24 mouse cellular contexts compared by ENCODE assay signal in genomic region chr4:123078231-123078630, GRCm38 (mm10). TPM values are rescaled to one million over a fixed set of nuclear protein-coding genes. Genes with fewer than 3 reads are reported as not detected.
DNase-seq lines count a peak whose midpoint lies in the region; ATAC-seq and TF ChIP-seq lines count a peak whose summit lies in the region.
"Had no signal": no experiment of that assay in that cellular context is flagged by ENCODE, and none has a peak within 500 bp of the region (broad histone marks: within the 10 kb centered on the region; RNA-seq: fewer than 3 reads in every experiment).

No protein-coding gene starts in this region.

- ATAC-seq in erythroid progenitor cell, adult 5-6 weeks (replicated peaks; ENCODE audit: low FRiP score, poor library complexity, severe bottlenecking) = peak; percentile 54
- peak; percentile 49 for ATAC-seq in liver, postnatal 0 days
- ATAC-seq in neural tube, embryonic 15.5 days (ENCODE audit: low FRiP score) = no peak
- ATAC-seq in midbrain, embryonic 16.5 days = no peak
- ATAC-seq in heart, embryonic 11.5 days (replicated peaks; ENCODE audit: insufficient number of reproducible peaks, low FRiP score, low TSS enrichment) = no peak
- ATAC-seq: forebrain, embryonic 14.5 days; hindbrain, postnatal 0 days had no signal

- WGBS in liver, postnatal 0 days (ENCODE audit: insufficient replicate concordance) = 41% methylated on average over 4 of the region's 4 CpGs
- 95% methylated on average over 4 of the region's 4 CpGs for WGBS in neural tube, embryonic 15.5 days
- 85% methylated on average over 4 of the region's 4 CpGs for WGBS in midbrain, embryonic 16.5 days
- WGBS in heart, embryonic 11.5 days (ENCODE audit: insufficient replicate concordance) = 63% methylated on average over 4 of the region's 4 CpGs

- H3K4me2 ChIP-seq in liver, postnatal 0 days (ENCODE audit: low read depth, low read length) = no peak overlapping the region
- H3K4me2 ChIP-seq in neural tube, embryonic 15.5 days = no peak overlapping the region
- H3K4me2 ChIP-seq in midbrain, embryonic 16.5 days (ENCODE audit: low read length) = no peak overlapping the region
- H3K4me2 ChIP-seq in heart, embryonic 11.5 days = no peak overlapping the region
- H3K4me2 ChIP-seq: embryonic facial prominence, embryonic 13.5 days; heart, embryonic 15.5 days; hindbrain, embryonic 13.5 days had no signal

- H3K9me3 ChIP-seq in liver, postnatal 0 days (ENCODE audit: low read length) = no peaks in the 10 kb centered on the region
- H3K9me3 ChIP-seq in neural tube, embryonic 15.5 days (replicated peaks) = no peaks in the 10 kb centered on the region
- H3K9me3 ChIP-seq in midbrain, embryonic 16.5 days (replicated peaks; ENCODE audit: control insufficient read depth, low read length, poor library complexity, severe bottlenecking) = no peaks in the 10 kb centered on the region
- no peaks in the 10 kb centered on the region for H3K9me3 ChIP-seq in heart, embryonic 11.5 days (replicated peaks; ENCODE audit: control insufficient read depth, low read length)
- H3K9me3 ChIP-seq: heart, embryonic 10.5 days; heart, embryonic 15.5 days; hindbrain, embryonic 13.5 days had no signal

- no peak overlapping the region for H3K9ac ChIP-seq in liver, postnatal 0 days (replicated peaks)
- no peak overlapping the region for H3K9ac ChIP-seq in neural tube, embryonic 15.5 days (replicated peaks)
- H3K9ac ChIP-seq in midbrain, embryonic 16.5 days (ENCODE audit: low read depth, low read length) = no peak overlapping the region
- H3K9ac ChIP-seq in heart, embryonic 11.5 days (ENCODE audit: low read depth, low read length) = no peak overlapping the region
- H3K9ac ChIP-seq: embryonic facial prominence, embryonic 13.5 days; heart, embryonic 15.5 days; hindbrain, embryonic 13.5 days had no signal

- H3K36me3 ChIP-seq in liver, postnatal 0 days (replicated peaks; ENCODE audit: insufficient read depth, low read length) = no peaks in the 10 kb centered on the region
- no peaks in the 10 kb centered on the region for H3K36me3 ChIP-seq in neural tube, embryonic 15.5 days
- no peaks in the 10 kb centered on the region for H3K36me3 ChIP-seq in midbrain, embryonic 16.5 days (ENCODE audit: control insufficient read depth, insufficient read depth, low read length)
- H3K36me3 ChIP-seq in heart, embryonic 11.5 days (ENCODE audit: control insufficient read depth, insufficient read depth, low read length) = no peaks in the 10 kb centered on the region
- H3K36me3 ChIP-seq: embryonic facial prominence, embryonic 13.5 days; heart, embryonic 10.5 days; heart, embryonic 15.5 days; hindbrain, embryonic 13.5 days had no signal

- TF ChIP-seq CTCF in liver, postnatal 0 days (IDR thresholded peaks at IDR 0.05; ENCODE audit: low read depth) = no peak

- H3K27ac ChIP-seq in liver, postnatal 0 days (ENCODE audit: low read depth) = no peak overlapping the region
- H3K27ac ChIP-seq in neural tube, embryonic 15.5 days (replicated peaks) = no peak overlapping the region
- H3K27ac ChIP-seq in midbrain, embryonic 16.5 days (ENCODE audit: low read length) = no peak overlapping the region
- H3K27ac ChIP-seq in heart, embryonic 11.5 days (ENCODE audit: low read depth, low read length) = no peak overlapping the region
- H3K27ac ChIP-seq: embryonic facial prominence, embryonic 13.5 days; heart, embryonic 10.5 days; heart, embryonic 15.5 days; hindbrain, embryonic 13.5 days; hindbrain, postnatal 0 days had no signal

- H3K4me3 ChIP-seq in liver, postnatal 0 days (ENCODE audit: low read depth, low read length) = no peak overlapping the region
- no peak overlapping the region for H3K4me3 ChIP-seq in neural tube, embryonic 15.5 days (replicated peaks)
- no peak overlapping the region for H3K4me3 ChIP-seq in midbrain, embryonic 16.5 days (ENCODE audit: low read depth, low read length)
- H3K4me3 ChIP-seq in heart, embryonic 11.5 days (ENCODE audit: low read depth, low read length) = no peak overlapping the region
- H3K4me3 ChIP-seq: embryonic facial prominence, embryonic 13.5 days; heart, embryonic 10.5 days; heart, embryonic 15.5 days; hindbrain, embryonic 13.5 days had no signal

- TF ChIP-seq EP300 in liver, postnatal 0 days (IDR thresholded peaks at IDR 0.05; ENCODE audit: low read depth) = peak; percentile 73

- DNase-seq in spleen, adult 12 weeks (ENCODE audit: low spot score) = peak; percentile 5
- DNase-seq in spleen, postnatal 14 days (ENCODE audit: low spot score in 2 of 2) = no peak
- DNase-seq in liver, postnatal 0 days = no peak
- DNase-seq: adrenal gland, adult 8-10 months; adrenal gland, postnatal 36 days; cerebellum, adult 11-12 months; cerebellum, adult 9-10 months; cerebellum, postnatal 25 days; heart, adult 18-20 months; heart, postnatal 14 days had no signal

- H3K4me1 ChIP-seq in liver, postnatal 0 days (ENCODE audit: insufficient read depth) = no peaks in the 10 kb centered on the region
- H3K4me1 ChIP-seq in neural tube, embryonic 15.5 days = no peaks in the 10 kb centered on the region
- H3K4me1 ChIP-seq in midbrain, embryonic 16.5 days (ENCODE audit: control insufficient read depth, insufficient read depth, low read length) = no peaks in the 10 kb centered on the region
- H3K4me1 ChIP-seq in heart, embryonic 11.5 days (ENCODE audit: control insufficient read depth, insufficient read depth, low read length) = no peaks in the 10 kb centered on the region
- H3K4me1 ChIP-seq: heart, embryonic 10.5 days; heart, embryonic 15.5 days; hindbrain, embryonic 13.5 days had no signal

- no peaks in the 10 kb centered on the region for H3K27me3 ChIP-seq in liver, postnatal 0 days (ENCODE audit: insufficient read depth, low read length)
- H3K27me3 ChIP-seq in neural tube, embryonic 15.5 days (replicated peaks) = no peaks in the 10 kb centered on the region
- no peaks in the 10 kb centered on the region for H3K27me3 ChIP-seq in midbrain, embryonic 16.5 days (ENCODE audit: control insufficient read depth, insufficient read depth, low read depth, low read length)
- H3K27me3 ChIP-seq in heart, embryonic 11.5 days (ENCODE audit: control insufficient read depth, insufficient read depth, low read length) = peaks cover 9% of the 10 kb centered on the region
- H3K27me3 ChIP-seq: embryonic facial prominence, embryonic 13.5 days had no signal

RNA-seq across cellular contexts. Expression of gene Bmp8b, which starts 26.7 kb away (rescaled TPM):
- total RNA-seq in erythroid progenitor cell, adult 5-6 weeks (2015; ENCODE audit: low replicate concordance) = 2.2 and 6.7 TPM in 2 replicates
- 0.77 TPM in 1 of 2 replicates, not detected in the other for total RNA-seq in erythroid progenitor cell, adult 5-6 weeks (2017; ENCODE audit: low replicate concordance)
- 0.07 and 0.09 TPM in 2 replicates for polyA plus RNA-seq in liver, postnatal 0 days (2015; fragmentation: Nextera tagmentation; extraction: Ambion mirVana)
- polyA plus RNA-seq in neural tube, embryonic 15.5 days (2015; fragmentation: Nextera tagmentation; extraction: Ambion mirVana) = 0.38 and 0.43 TPM in 2 replicates
- 0.44 and 0.51 TPM in 2 replicates for polyA plus RNA-seq in midbrain, embryonic 16.5 days (2015; fragmentation: Nextera tagmentation; extraction: Ambion mirVana)
- polyA plus RNA-seq in heart, embryonic 11.5 days (2014; fragmentation: Nextera tagmentation; extraction: Ambion mirVana) = not detected in 2 replicates
- total RNA-seq: adrenal gland, postnatal 36 days; CH12.LX; gastrocnemius, adult 8-10 months; gastrocnemius, postnatal 4 days; heart, adult 18-20 months; heart, postnatal 14 days; hematopoietic stem cell, adult 5-6 weeks had no signal

RNA-seq across cellular contexts. Expression of gene Oxct2b, which starts 37.8 kb away (rescaled TPM):
- total RNA-seq in erythroid progenitor cell, adult 5-6 weeks (2015; ENCODE audit: low replicate concordance) = not detected in 2 replicates
- 1.5 TPM in 1 of 2 replicates, not detected in the other for total RNA-seq in erythroid progenitor cell, adult 5-6 weeks (2017; ENCODE audit: low replicate concordance)
- polyA plus RNA-seq in liver, postnatal 0 days (2015; fragmentation: Nextera tagmentation; extraction: Ambion mirVana) = not detected in 2 replicates
- 0.68 and 0.77 TPM in 2 replicates for polyA plus RNA-seq in neural tube, embryonic 15.5 days (2015; fragmentation: Nextera tagmentation; extraction: Ambion mirVana)
- 0.54 and 0.66 TPM in 2 replicates for polyA plus RNA-seq in midbrain, embryonic 16.5 days (2015; fragmentation: Nextera tagmentation; extraction: Ambion mirVana)
- not detected in 2 replicates for polyA plus RNA-seq in heart, embryonic 11.5 days (2014; fragmentation: Nextera tagmentation; extraction: Ambion mirVana)
- total RNA-seq: adrenal gland, postnatal 36 days; CH12.LX; gastrocnemius, adult 8-10 months; heart, adult 18-20 months; heart, postnatal 14 days; hematopoietic stem cell, adult 5-6 weeks had no signal
- polyA plus RNA-seq: embryonic facial prominence, embryonic 13.5 days; heart, embryonic 15.5 days had no signal

Comparison
In these comparisons a context has a peak if more than half of its experiments do, and no peak if none do; other contexts are left out.
1. ATAC-seq: peak in erythroid progenitor cell, adult 5-6 weeks (single experiment) and liver, postnatal 0 days (single experiment); none in neural tube, embryonic 15.5 days (single experiment), midbrain, embryonic 16.5 days (single experiment) and heart, embryonic 11.5 days (single experiment).